Mouse (Mus musculus): ENCODE results near the gene Mum1. TPM values are rescaled to one million over a fixed set of nuclear protein-coding genes. Genes with fewer than 3 reads are reported as not detected.
"Not testable (repeated sequence)": the region's sequence is repeated elsewhere in the genome, so short reads cannot be mapped to it uniquely, and the experiment has no call there.

Mum1 gene
- total and polyA plus RNA-seq, 2 experiments from 2014 or later: 45.8 to 49.3 TPM

DNA sequence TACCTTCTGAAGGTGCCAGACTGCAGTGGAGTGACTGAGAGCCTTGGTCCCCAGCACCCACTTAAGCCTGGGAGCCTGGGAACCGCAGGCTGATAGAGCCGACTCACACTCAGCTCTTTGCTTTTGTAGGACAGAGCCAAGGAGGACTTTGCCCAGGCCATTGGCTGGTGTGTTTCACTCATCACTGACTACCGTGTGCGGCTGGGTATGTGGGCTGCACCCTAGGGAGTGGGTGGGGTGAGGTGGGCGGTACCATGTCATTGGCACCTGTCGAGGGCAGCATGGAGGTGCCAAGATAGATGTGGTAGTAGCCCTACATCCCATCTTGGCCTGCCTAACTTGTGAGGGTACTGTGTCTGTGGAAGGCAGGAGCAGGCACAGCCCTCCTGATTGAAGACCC, 13.6 kb downstream of the Mum1 start:
- no peak overlapping the region for H3K4me3 ChIP-seq (ENCODE audit: low read length)
- H3K4me2 ChIP-seq (ENCODE audit: low read depth, low read length): no peak overlapping the region
- H3K36me3 ChIP-seq (ENCODE audit: insufficient read depth, low read length): peaks cover 67% of the 10 kb centered on the region
- H3K4me1 ChIP-seq (ENCODE audit: insufficient read depth, low read length): no peaks in the 10 kb centered on the region
- WGBS: 86% methylated on average over 6 of the region's 6 CpGs
- no peak for TF ChIP-seq CTCF (IDR thresholded peaks at IDR 0.05; ENCODE audit: low read depth)
- ATAC-seq: no peak
- DNase-seq (ENCODE audit: low spot score): no peak
- no peak overlapping the region for H3K27ac ChIP-seq
- no peak overlapping the region for H3K9ac ChIP-seq (replicated peaks; ENCODE audit: low read length)
- H3K9me3 ChIP-seq (ENCODE audit: low read length): no peaks in the 10 kb centered on the region
- H3K27me3 ChIP-seq (ENCODE audit: insufficient read depth, low read length): no peaks in the 10 kb centered on the region

DNA sequence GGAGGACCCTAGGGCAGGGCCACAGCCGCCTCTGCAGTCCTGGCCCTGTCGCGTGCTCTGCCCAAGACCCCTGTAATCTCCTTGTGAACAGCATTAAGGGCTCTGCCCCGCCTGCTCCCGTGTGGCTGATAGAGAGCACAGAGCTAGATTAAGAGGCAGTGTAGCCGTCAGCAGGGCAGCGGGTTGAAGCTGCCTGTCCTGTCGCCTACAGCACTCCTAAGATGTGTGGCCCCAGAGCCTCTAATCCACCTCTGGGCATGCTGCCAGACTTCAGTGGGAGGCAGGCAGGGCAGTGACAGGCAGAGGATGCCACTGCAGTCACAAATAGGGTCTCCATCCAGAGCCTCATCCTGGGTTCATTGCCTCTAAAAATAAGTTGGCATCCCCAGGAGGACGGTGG, 15.9 kb downstream of the Mum1 start:
- Histone ChIP-seq H3K9me3 (ENCODE audit: low read length) (no peaks in the 10 kb centered on the region), H3K4me2 (ENCODE audit: low read depth, low read length) (no peak overlapping the region), H3K9ac (replicated peaks; ENCODE audit: low read length) (no peak overlapping the region), H3K4me1 (ENCODE audit: insufficient read depth, low read length) (no peaks in the 10 kb centered on the region), H3K27me3 (ENCODE audit: insufficient read depth, low read length) (no peaks in the 10 kb centered on the region), H3K36me3 (ENCODE audit: insufficient read depth, low read length) (peaks cover 55% of the 10 kb centered on the region), H3K27ac (no peak overlapping the region), H3K4me3 (ENCODE audit: low read length) (no peak overlapping the region)
- ATAC-seq (no peak), DNase-seq (ENCODE audit: low spot score) (peak; percentile 53)
- WGBS: 36% methylated on average over 9 of the region's 9 CpGs
- no peak for TF ChIP-seq CTCF (IDR thresholded peaks at IDR 0.05; ENCODE audit: low read depth)

DNA sequence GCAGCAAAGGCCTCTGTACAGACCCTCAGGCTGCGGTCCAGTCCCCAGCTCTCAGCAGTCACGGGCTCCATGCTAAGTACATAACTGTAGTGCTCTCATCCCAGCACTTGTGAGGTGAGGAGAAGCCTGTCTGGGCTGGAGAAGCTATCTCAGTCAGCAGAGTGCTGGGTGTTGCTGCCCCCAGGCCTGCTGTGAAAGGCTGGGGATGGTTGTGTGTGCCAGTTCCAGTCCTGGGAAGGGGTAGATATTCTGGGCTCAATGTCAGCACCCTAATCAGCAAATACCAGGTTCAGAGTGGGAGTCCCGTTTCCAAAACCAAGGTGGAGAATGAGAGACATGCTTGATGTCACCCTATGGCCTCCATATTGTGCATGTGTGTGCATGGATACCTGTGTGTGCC, 16.4 kb downstream of the Mum1 start:
- peaks cover 55% of the 10 kb centered on the region for H3K36me3 ChIP-seq (ENCODE audit: insufficient read depth, low read length)
- H3K27ac ChIP-seq: no peak overlapping the region
- H3K4me1 ChIP-seq (ENCODE audit: insufficient read depth, low read length): no peaks in the 10 kb centered on the region
- no peaks in the 10 kb centered on the region for H3K9me3 ChIP-seq (ENCODE audit: low read length)
- TF ChIP-seq CTCF (IDR thresholded peaks at IDR 0.05; ENCODE audit: low read depth): no peak
- H3K4me2 ChIP-seq (ENCODE audit: low read depth, low read length): no peak overlapping the region
- no peak overlapping the region; the same call in 1 of the 2 replicates for H3K9ac ChIP-seq (replicated peaks; ENCODE audit: low read length)
- ATAC-seq: no peak
- no peak for DNase-seq (ENCODE audit: low spot score)
- 91% methylated on average over 3 of the region's 3 CpGs for WGBS
- H3K4me3 ChIP-seq (ENCODE audit: low read length): no peak overlapping the region
- H3K27me3 ChIP-seq (ENCODE audit: insufficient read depth, low read length): no peaks in the 10 kb centered on the region

DNA sequence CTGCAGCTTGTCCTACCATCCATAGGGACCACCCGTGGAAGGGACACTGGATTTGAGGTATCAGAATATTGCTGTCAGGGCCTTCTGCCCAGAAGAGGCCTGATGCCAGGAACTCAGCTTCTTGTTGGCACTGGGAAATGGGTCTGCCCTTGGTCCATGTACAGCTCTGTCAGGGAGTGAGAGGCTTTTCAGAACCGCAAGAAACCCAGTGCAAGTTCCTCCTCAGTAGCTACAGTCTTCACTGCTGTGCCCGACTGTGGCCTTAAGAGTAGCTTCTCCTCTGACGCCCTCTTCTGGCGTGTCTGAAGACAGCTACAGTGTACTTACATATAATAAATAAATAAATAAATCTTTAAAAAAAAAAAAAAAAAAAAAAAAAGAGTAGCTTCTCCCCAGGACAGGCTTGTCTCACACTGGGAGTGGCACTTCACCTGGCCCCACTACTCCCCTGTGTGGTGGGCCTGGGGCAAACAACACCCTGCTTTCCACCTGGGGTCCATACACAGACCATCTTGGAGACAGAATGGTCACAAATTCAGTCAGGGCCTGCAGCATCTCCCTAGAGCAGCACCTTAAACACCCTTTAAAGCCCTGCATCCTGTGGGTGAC, 18.7 kb downstream of the Mum1 start:
- Histone ChIP-seq H3K27me3 (ENCODE audit: insufficient read depth, low read length) (no peaks in the 10 kb centered on the region), H3K4me2 (ENCODE audit: low read depth, low read length) (no peak overlapping the region), H3K27ac (no peak overlapping the region), H3K4me3 (ENCODE audit: low read length) (no peak overlapping the region), H3K9ac (replicated peaks; ENCODE audit: low read length) (no peak overlapping the region), H3K4me1 (ENCODE audit: insufficient read depth, low read length) (peaks cover 1% of the 10 kb centered on the region), H3K9me3 (ENCODE audit: low read length) (no peaks in the 10 kb centered on the region), H3K36me3 (ENCODE audit: insufficient read depth, low read length) (peaks cover 35% of the 10 kb centered on the region)
- peak; percentile 81 for DNase-seq (ENCODE audit: low spot score)
- ATAC-seq: no peak
- TF ChIP-seq CTCF (IDR thresholded peaks at IDR 0.05; ENCODE audit: low read depth): peak; percentile 59
- 18% methylated on average over 5 of the region's 5 CpGs for whole genome bisulfite sequencing

DNA sequence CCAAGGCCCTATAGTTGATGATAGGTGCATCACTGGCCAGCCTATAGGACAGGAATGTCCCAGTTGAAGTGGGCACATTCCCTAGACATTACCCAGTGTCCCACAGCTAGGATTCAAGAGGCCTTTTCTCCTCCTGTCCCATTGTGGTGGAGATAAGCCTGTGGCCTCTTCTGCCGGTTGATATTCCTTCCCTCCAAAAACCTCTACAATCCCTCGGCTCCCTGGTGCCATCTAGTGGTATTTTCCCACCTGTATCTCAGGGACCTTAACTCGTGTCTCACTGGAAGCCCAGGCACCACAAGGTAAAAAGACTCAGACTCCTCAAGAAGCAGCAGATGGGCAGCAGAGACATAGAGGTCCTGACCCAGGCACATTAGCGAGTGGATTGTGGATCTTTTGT, 19.4 kb downstream of the Mum1 start:
- no peak for ATAC-seq
- Histone ChIP-seq H3K4me3 (ENCODE audit: low read length) (no peak overlapping the region), H3K9ac (replicated peaks; ENCODE audit: low read length) (no peak overlapping the region), H3K4me1 (ENCODE audit: insufficient read depth, low read length) (peaks cover 7% of the 10 kb centered on the region), H3K9me3 (ENCODE audit: low read length) (no peaks in the 10 kb centered on the region), H3K36me3 (ENCODE audit: insufficient read depth, low read length) (peaks cover 30% of the 10 kb centered on the region), H3K4me2 (ENCODE audit: low read depth, low read length) (no peak overlapping the region), H3K27me3 (ENCODE audit: insufficient read depth, low read length) (no peaks in the 10 kb centered on the region), H3K27ac (no peak overlapping the region)
- peak; percentile 92 for DNase-seq (ENCODE audit: low spot score)
- WGBS: 3% methylated on average over 4 of the region's 4 CpGs
- peak; percentile 94 for TF ChIP-seq CTCF (IDR thresholded peaks at IDR 0.05; ENCODE audit: low read depth)

DNA sequence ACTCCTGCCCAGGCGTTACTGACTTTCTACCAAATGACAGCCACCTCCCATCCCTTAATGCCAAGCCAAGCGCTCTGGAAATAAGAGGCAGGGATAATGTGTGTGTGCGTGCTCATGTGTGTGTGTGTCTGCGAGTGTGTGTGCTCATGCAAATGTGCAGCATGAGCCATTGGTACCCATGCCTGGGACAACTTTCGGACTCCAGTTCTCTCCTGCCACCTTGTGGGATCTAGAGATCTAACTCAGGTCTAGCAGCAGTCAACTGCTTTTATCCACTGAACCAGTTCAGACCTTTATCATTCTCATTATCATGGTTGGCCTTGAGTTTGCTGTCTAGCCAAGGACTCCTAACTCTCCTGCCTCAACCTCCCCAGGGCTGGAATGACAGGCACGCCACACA, 21.6 kb downstream of the Mum1 start:
- DNase-seq (ENCODE audit: low spot score) (peak; percentile 75), ATAC-seq (no peak)
- 29% methylated on average over 6 of the region's 6 CpGs for WGBS
- Histone ChIP-seq H3K4me1 (ENCODE audit: insufficient read depth, low read length) (peaks cover 7% of the 10 kb centered on the region), H3K9ac (replicated peaks; ENCODE audit: low read length) (no peak overlapping the region), H3K4me3 (ENCODE audit: low read length) (no peak overlapping the region), H3K36me3 (ENCODE audit: insufficient read depth, low read length) (peaks cover 11% of the 10 kb centered on the region), H3K9me3 (ENCODE audit: low read length) (no peaks in the 10 kb centered on the region), H3K27me3 (ENCODE audit: insufficient read depth, low read length) (no peaks in the 10 kb centered on the region), H3K27ac (no peak overlapping the region), H3K4me2 (ENCODE audit: low read depth, low read length) (no peak overlapping the region)
- TF ChIP-seq CTCF (IDR thresholded peaks at IDR 0.05; ENCODE audit: low read depth): peak; percentile 69

DNA sequence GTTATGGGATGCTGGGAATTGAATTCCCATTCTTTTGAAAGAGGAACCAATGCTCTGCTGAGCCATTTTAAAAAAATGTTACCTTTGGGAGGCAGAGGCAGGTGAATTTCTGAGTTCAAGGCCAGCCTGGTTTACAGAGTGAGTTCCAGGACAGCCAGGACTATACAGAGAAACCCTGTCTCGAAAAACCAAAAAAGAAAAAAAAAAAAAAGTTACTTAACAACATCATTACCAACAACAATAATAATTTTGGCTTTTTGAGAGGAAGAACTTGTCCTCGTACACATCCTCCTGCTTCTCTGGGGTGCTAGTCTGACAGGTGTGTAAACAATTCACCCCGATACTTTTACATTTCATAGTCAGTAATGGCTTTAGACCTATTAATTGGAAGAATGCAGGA, 22.2 kb downstream of the Mum1 start:
- DNase-seq (ENCODE audit: low spot score); H3K36me3 ChIP-seq (ENCODE audit: insufficient read depth, low read length); H3K9ac ChIP-seq (replicated peaks; ENCODE audit: low read length); H3K27ac ChIP-seq; H3K4me1 ChIP-seq (ENCODE audit: insufficient read depth, low read length); ATAC-seq; H3K9me3 ChIP-seq (ENCODE audit: low read length); H3K27me3 ChIP-seq (ENCODE audit: insufficient read depth, low read length): not testable (repeated sequence)
- 35% methylated on average over 3 of the region's 3 CpGs for WGBS
- Histone ChIP-seq H3K4me3 (ENCODE audit: low read length) (peak overlapping the region; percentile 81), H3K4me2 (ENCODE audit: low read depth, low read length) (peak overlapping the region; percentile 90)

All from hindbrain, postnatal 0 days (tissue).